Mouse (Mus musculus): Measurements from ENCODE around the gene 2200002D01Rik.

- TF ChIP-seq POLR2A (IDR thresholded peaks at IDR 0.05; ENCODE audit: low read depth, low read length) (no peak), CTCF (conservative IDR thresholded peaks at IDR 0.05; ENCODE audit: insufficient read depth, insufficient read length, low read depth, low read length) (no peak)
These were observed 22.2 kb upstream of the 2200002D01Rik start for GRCm38 (mm10) chr7:29270445-29270844.
